Mouse (Mus musculus): ENCODE measurements around the gene Anapc10.

DNA sequence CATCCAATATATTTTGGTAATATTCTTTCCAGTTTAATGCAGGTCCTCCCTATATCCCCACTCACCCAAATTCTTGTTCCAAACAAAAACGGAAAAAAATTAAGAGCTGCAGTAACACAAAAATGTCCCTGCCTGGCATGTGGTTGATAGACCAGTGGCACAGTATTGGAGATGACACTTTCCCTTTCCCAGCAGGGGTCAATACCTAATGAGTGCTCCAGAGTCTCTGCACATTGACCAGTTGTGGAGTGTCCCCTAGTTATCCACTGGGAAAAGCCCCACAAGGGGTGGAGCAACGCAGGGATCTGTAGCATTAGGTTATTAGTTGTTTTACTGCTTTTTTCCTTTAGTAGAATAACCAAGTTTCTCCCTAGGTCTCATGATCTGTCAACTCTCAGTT, 30.7 kb upstream of the Anapc10 start:
- no peak for TF ChIP-seq CTCF (IDR thresholded peaks at IDR 0.05)
- TF ChIP-seq POLR2A (IDR thresholded peaks at IDR 0.05; ENCODE audit: insufficient read depth, low read depth, low read length) = no peak

Data from heart, adult 2 months (tissue).